Mouse (Mus musculus) lung, postnatal 0 days (tissue): ENCODE measurements around the gene Olfr156. TPM values are rescaled to one million over a fixed set of nuclear protein-coding genes. Genes with fewer than 3 reads are reported as not detected.
A peak's percentile ranks its signal among the peaks of the same experiment; 100 is the strongest.
"Not testable (repeated sequence)": the region's sequence is repeated elsewhere in the genome, so short reads cannot be mapped to it uniquely, and the experiment has no call there.

ENCODE experiments used
- ATAC-seq: fragments of 200-750 bp; cut with Nextera tagmentation; 2 replicates; pipeline ENCODE4 v1.8.0; 2017; ENCODE audit warnings: moderate library complexity
- DNase-seq: peaks from one replicate; pipeline ENCODE4 v3.0.0-alpha.2; 2016; ENCODE audit warnings: low spot score
- H3K27ac ChIP-seq: fragments of 300-500 bp; sonication (generic); 2 replicates; pipeline ENCODE4 v1.5.1; 2014; ENCODE audit warnings: antibody characterized with exemption, mild to moderate bottlenecking, low read length, mixed read lengths
- H3K27me3 ChIP-seq: fragments of 300-500 bp; sonication (generic); replicated peaks from 2 replicates; pipeline ENCODE4 v1.6.1; 2014; ENCODE audit warnings: low read length, mixed read lengths; ENCODE audit not compliant: insufficient read depth
- H3K36me3 ChIP-seq: fragments of 300-500 bp; sonication (generic); 2 replicates; pipeline ENCODE4 v1.6.1; 2014; ENCODE audit warnings: low read length, mixed read lengths; ENCODE audit not compliant: insufficient read depth
- H3K4me1 ChIP-seq: fragments of 300-500 bp; sonication (generic); 2 replicates; pipeline ENCODE4 v1.6.1; 2014; ENCODE audit warnings: antibody characterized with exemption, low read depth, low read length, mixed read lengths; ENCODE audit not compliant: insufficient read depth
- H3K4me2 ChIP-seq: fragments of 300-500 bp; sonication (generic); replicated peaks from 2 replicates; pipeline ENCODE4 v1.6.1; 2014; ENCODE audit warnings: low read depth, mild to moderate bottlenecking, low read length, moderate library complexity, mixed read lengths
- H3K4me3 ChIP-seq: fragments of 300-500 bp; sonication (generic); 2 replicates; pipeline ENCODE4 v1.5.1; 2014; ENCODE audit warnings: low read depth, low read length
- H3K9ac ChIP-seq: fragments of 300-500 bp; sonication (generic); replicated peaks from 2 replicates; pipeline ENCODE4 v1.6.1; 2014; ENCODE audit warnings: low read depth, mild to moderate bottlenecking
- H3K9me3 ChIP-seq: fragments of 300-500 bp; sonication (generic); 2 replicates; pipeline ENCODE4 v1.6.1; 2016; ENCODE audit warnings: low read length, mixed read lengths
- CTCF ChIP-seq: IDR thresholded peaks from 2 replicates; pipeline ENCODE4 v1.5.1; 2016; ENCODE audit warnings: antibody characterized with exemption, mild to moderate bottlenecking
- EP300 ChIP-seq: IDR thresholded peaks from 2 replicates; pipeline ENCODE4 v1.6.1; 2016; ENCODE audit warnings: antibody characterized with exemption, mild to moderate bottlenecking, control low read depth
- WGBS: fragments of 180-500 bp; shearing (Covaris S2); extraction: QIAGEN DNeasy Blood & Tissue Kit; methylation state at CpG from one replicate; pipeline ENCODE4 v1.1.7; 2014; 5-methylcytosine and 5-hydroxymethylcytosine counted together
- polyA plus RNA-seq: library from polyadenylated mRNA; unstranded; fragments of >200 nt; fragmentation: Nextera tagmentation; extraction: Ambion mirVana; gene quantifications from 2 replicates; pipeline ENCODE4 v1.2.1, GENCODE M21; 2015

Gene Olfr156
- polyA plus RNA-seq, 1 experiment from 2014 or later, result not detected

GRCm38 (mm10) chr4:43822896-43823550, 672 bp downstream of the Olfr156 start:
- Histone ChIP-seq H3K4me3 (no peak overlapping the region), H3K9me3 (no peaks in the 10 kb centered on the region), H3K27ac (no peak overlapping the region), H3K36me3 (no peaks in the 10 kb centered on the region), H3K27me3 (no peaks in the 10 kb centered on the region), H3K4me1 (no peaks in the 10 kb centered on the region), H3K4me2 (no peak overlapping the region), H3K9ac (no peak overlapping the region)
- TF ChIP-seq CTCF (no peak), EP300 (no peak)
- WGBS, result 70% methylated on average over 13 of the region's 13 CpGs
- DNase-seq (no peak), ATAC-seq (no peak)

- H3K27ac ChIP-seq, result no peak overlapping the region
- no peaks in the 10 kb centered on the region for H3K27me3 ChIP-seq
- no peak overlapping the region for H3K4me2 ChIP-seq
- 49% methylated on average over 7 of the region's 7 CpGs for WGBS
- H3K4me1 ChIP-seq, result no peaks in the 10 kb centered on the region
- H3K9me3 ChIP-seq, result 0 out of 2 replicates have a peak, but pooled peaks cover 4% of the 10 kb centered on the region
- H3K4me3 ChIP-seq, result no peak overlapping the region
- DNase-seq (peak; percentile 84), ATAC-seq (peak; percentile 97)
- H3K36me3 ChIP-seq, result no peaks in the 10 kb centered on the region
- no peak overlapping the region for H3K9ac ChIP-seq
- TF ChIP-seq EP300 (peak; percentile 84), CTCF (no peak)
These were observed 24.8 kb downstream of the Olfr156 start for GRCm38 (mm10) chr4:43798936-43799335.

- H3K4me2 ChIP-seq, H3K9ac ChIP-seq, H3K4me3 ChIP-seq, DNase-seq, H3K27me3 ChIP-seq, H3K4me1 ChIP-seq, ATAC-seq, H3K36me3 ChIP-seq, H3K9me3 ChIP-seq, H3K27ac ChIP-seq: not testable (repeated sequence)
- WGBS, result 89% methylated on average over 5 of the region's 5 CpGs
These were observed 27.9 kb downstream of the Olfr156 start for GRCm38 (mm10) chr4:43795844-43796243.

DNA sequence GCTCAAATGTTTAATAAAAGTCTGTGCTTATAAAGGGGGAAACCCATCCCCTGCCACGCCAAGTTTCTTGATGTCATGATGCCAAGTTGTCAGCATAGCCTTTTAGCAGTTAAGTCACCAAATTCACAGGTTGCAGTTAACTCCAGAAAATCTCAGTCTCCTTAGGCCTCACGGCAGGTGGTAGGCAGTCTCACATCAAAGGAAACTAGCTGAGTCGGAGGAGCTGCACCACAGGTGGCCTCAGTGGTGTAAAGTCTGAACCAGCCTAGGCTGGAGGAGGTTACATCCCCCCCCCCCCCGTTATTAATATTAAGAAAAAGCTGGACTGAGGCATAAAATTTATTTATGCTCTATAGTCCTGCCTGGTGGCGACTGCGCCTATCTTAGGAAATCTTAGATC, 28.4 kb downstream of the Olfr156 start:
- TF ChIP-seq EP300 (no peak), CTCF (no peak)
- Histone ChIP-seq H3K4me3 (no peak overlapping the region), H3K4me1 (no peaks in the 10 kb centered on the region), H3K4me2 (no peak overlapping the region), H3K27ac (no peak overlapping the region), H3K27me3 (no peaks in the 10 kb centered on the region), H3K9ac (no peak overlapping the region), H3K36me3 (no peaks in the 10 kb centered on the region), H3K9me3 (no peaks in the 10 kb centered on the region)
- 74% methylated on average over 6 of the region's 6 CpGs for WGBS
- DNase-seq (no peak), ATAC-seq (no peak)

DNA sequence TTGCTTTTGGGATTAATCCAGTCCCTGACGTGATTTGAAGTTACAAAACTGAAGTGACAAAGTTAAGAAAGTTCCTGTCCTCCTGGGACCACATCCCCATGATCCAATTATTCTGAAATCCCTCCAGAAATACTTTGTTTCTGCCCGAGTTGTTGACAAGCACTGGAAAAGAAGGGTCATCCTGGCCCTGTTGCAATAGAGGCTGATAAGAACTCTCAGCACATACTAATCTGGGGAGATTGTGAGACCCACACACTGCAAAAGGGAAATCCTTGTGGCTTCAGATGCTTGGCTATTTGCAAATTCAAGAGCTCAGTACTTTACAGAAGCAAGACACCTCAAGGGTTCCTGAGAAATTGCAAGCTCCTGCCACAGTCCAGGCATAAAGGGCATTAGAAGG, 51.4 kb downstream of the Olfr156 start:
- Histone ChIP-seq H3K27me3 (no peaks in the 10 kb centered on the region), H3K4me2 (no peak overlapping the region), H3K4me3 (no peak overlapping the region), H3K9ac (no peak overlapping the region), H3K9me3 (no peaks in the 10 kb centered on the region), H3K4me1 (no peaks in the 10 kb centered on the region), H3K27ac (no peak overlapping the region), H3K36me3 (no peaks in the 10 kb centered on the region)
- ATAC-seq (peak; percentile 52), DNase-seq (peak; percentile 34)
- 24% methylated on average over 2 of the region's 2 CpGs for WGBS
- no peak for TF ChIP-seq CTCF

DNA sequence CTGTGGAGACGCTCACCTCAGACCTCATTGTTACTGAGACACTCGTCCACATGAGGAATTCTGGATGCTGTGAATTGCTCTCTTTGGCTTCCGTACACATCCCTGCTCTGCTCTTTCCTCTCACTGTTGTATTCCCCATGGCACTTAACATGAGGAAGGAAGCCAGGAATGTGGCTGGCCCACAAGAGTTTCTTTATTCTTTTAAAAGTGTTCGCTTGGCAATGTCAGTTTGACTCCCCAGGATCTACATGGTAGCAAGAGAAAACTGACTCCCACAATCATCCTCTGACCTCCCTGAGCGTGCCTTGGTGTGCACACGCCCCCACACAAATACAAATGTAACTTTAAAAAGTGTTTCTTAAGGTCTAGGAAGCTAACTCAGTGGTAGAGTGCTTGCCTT, 52.1 kb downstream of the Olfr156 start:
- Histone ChIP-seq H3K4me3 (no peak overlapping the region), H3K27me3 (no peaks in the 10 kb centered on the region), H3K9me3 (no peaks in the 10 kb centered on the region), H3K9ac (no peak overlapping the region), H3K4me2 (no peak overlapping the region), H3K36me3 (no peaks in the 10 kb centered on the region), H3K4me1 (no peaks in the 10 kb centered on the region), H3K27ac (no peak overlapping the region)
- DNase-seq (peak; percentile 42), ATAC-seq (peak; percentile 25; the same call in 1 of the 2 replicates)
- TF ChIP-seq EP300 (no peak), CTCF (no peak)
- 39% methylated on average over 6 of the region's 6 CpGs for WGBS

GRCm38 (mm10) chr4:43770909-43771308, 52.8 kb downstream of the Olfr156 start, which contains the start of gene Olfr159:
Gene Olfr159 (minus strand): TSS chr4:43771009.
- no peak within 1 kb of the TSS for H3K27ac ChIP-seq
- ATAC-seq, result no peak
- no peak within 1 kb of the TSS for H3K4me2 ChIP-seq
- H3K9me3 ChIP-seq, result no peaks in the 10 kb centered on the region
- no peak within 1 kb of the TSS for H3K9ac ChIP-seq
- no peak for TF ChIP-seq CTCF
- TF ChIP-seq EP300, result no peak
- no peak within 1 kb of the TSS for H3K4me3 ChIP-seq
- 81% methylated on average over 6 of the region's 6 CpGs for WGBS
- H3K36me3 ChIP-seq, result no peaks in the 10 kb centered on the region
- H3K4me1 ChIP-seq, result no peaks in the 10 kb centered on the region
- DNase-seq, result no peak
- no peaks in the 10 kb centered on the region for H3K27me3 ChIP-seq

Other genes starting within 250 kb of the Olfr156 start
- gene Rgp1, start 245.2 kb downstream of the Olfr156 start, polyA plus RNA-seq, result 13.7 and 15.7 TPM in 2 replicates
- 12.7 and 14.4 TPM in 2 replicates for gene Gba2, start 245.0 kb downstream of the Olfr156 start, polyA plus RNA-seq
- gene Msmp, start 239.4 kb downstream of the Olfr156 start, polyA plus RNA-seq, result 0.87 TPM in 1 of 2 replicates, not detected in the other
- 11.9 and 12.8 TPM in 2 replicates for gene Npr2, start 192.0 kb downstream of the Olfr156 start, polyA plus RNA-seq
- gene Spag8, start 170.3 kb downstream of the Olfr156 start, polyA plus RNA-seq, result 10.4 and 10.8 TPM in 2 replicates
- gene Hint2, start 167.4 kb downstream of the Olfr156 start, polyA plus RNA-seq, result 128 and 132 TPM in 2 replicates
- gene Tmem8b, start 154.9 kb downstream of the Olfr156 start, polyA plus RNA-seq, result 2.5 and 3.1 TPM in 2 replicates
- 2.5 TPM in 2 replicates for gene Fam221b, start 154.8 kb downstream of the Olfr156 start, polyA plus RNA-seq
- not detected in 2 replicates for gene Olfr70, start 123.1 kb downstream of the Olfr156 start, polyA plus RNA-seq
- gene Olfr71, start 113.6 kb downstream of the Olfr156 start, polyA plus RNA-seq, result 0.17 TPM in 1 of 2 replicates, not detected in the other
- 11.8 and 19.3 TPM in 2 replicates for gene Hrct1, start 96.7 kb downstream of the Olfr156 start, polyA plus RNA-seq
- 5.7 and 8.1 TPM in 2 replicates for gene Spaar, start 93.9 kb downstream of the Olfr156 start, polyA plus RNA-seq
- gene Olfr159, start 52.9 kb downstream of the Olfr156 start, polyA plus RNA-seq, result not detected in 2 replicates
- gene Olfr157, start 16.3 kb upstream of the Olfr156 start, polyA plus RNA-seq, result not detected in 2 replicates
- not detected in 2 replicates for gene Olfr155, start 27.7 kb upstream of the Olfr156 start, polyA plus RNA-seq
- gene Reck, start 51.6 kb upstream of the Olfr156 start, polyA plus RNA-seq, result 13.6 TPM in 2 replicates
- gene Glipr2, start 133.5 kb upstream of the Olfr156 start, polyA plus RNA-seq, result 37.9 and 41.4 TPM in 2 replicates
- not detected in 2 replicates for gene Ccin, start 159.6 kb upstream of the Olfr156 start, polyA plus RNA-seq
- gene Clta, start 180.6 kb upstream of the Olfr156 start, polyA plus RNA-seq, result 209 and 221 TPM in 2 replicates